Mouse (Mus musculus) central nervous system, embryonic 11.5 days (tissue): ENCODE measurements around the gene Coasy. TPM values are rescaled to one million over a fixed set of nuclear protein-coding genes. Genes with fewer than 3 reads are reported as not detected.

ENCODE experiments used
- polyA plus RNA-seq: library from polyadenylated mRNA; depleted of rRNA; stranded (reverse); fragments of >200 nt; gene quantifications from 2 replicates; pipeline ENCODE4 v1.2.3, GENCODE M21; 2012; rRNA removed

Gene Coasy
- 46.4 and 49.7 TPM in 2 replicates for polyA plus RNA-seq

DNA sequence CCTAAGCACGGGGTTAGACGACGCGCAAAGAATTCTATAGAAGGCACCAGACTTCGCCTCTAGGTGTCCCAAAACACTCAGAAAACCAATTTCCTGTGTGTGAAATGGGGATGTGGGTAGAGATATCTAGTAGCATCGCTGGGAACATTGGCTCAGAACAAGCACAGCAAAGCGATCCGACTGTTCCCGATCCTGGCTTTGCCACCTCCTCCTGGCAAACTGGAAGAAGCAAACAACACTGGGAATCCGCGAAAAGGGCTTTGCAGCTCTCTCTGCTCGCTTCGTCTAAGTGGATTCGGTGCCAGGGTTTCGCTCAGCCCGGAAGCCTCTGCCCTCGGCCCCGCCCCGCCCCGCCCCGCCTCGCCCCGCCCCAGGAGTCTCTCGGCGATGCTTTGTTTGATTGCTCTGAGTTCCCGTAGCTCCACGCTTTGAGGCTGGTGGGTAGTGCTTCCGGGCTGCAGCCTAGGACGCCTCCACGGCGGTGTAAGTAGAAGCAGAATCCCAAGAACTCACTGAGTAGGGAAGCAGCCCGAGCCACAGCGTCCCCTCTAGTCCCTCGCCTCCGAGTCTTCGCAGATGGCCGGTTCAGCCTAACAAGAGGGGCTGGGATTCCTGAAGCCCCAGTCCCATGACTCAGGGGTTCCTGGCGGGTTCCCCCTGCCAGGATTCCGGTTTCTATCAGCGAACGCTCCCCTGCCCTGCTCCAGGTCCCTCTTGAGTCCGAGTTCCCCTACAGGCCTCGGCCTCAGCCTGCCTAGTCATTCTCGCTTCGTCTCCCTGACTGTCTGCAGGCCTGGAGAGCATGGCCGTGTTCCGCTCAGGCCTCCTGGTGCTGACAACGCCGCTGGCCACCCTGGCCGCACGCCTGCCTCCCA, at the start of gene Coasy:
Gene Coasy, plus strand, starts transcription at position 358 of the 875 bp plus-strand sequence.

GRCm38 (mm10) chr11:101069391-101070188, 12.8 kb upstream of the Coasy start, which contains the start of gene Naglu:
Naglu (plus strand) TSS chr11:101070012.

DNA sequence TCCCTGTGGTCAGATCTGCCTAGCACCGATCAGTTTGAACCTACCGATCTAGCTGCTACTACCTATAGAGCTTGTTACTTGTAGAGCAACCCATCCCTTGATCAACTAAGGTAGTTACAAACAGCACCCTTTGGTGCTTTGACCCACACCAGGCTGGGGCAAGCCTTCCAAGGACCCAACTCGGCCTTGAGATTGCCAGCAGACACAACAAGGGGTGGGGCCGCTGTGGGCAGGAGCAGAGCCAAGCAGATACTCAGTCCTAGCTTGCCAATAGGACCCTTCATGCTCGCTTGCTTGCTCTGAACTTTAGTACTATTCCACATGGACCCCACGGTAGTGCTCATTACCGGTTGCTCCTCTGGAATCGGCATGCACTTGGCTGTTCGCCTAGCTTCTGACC, 4.2 kb upstream of the Coasy start, which contains the start of gene Hsd17b1:
Gene Hsd17b1, plus strand, starts transcription at position 291 of the 400 bp plus-strand sequence.

GRCm38 (mm10) chr11:101086756-101087681, 4.7 kb downstream of the Coasy start, which contains the start of gene Mlx:
Mlx (plus strand) TSS chr11:101087277.

GRCm38 (mm10) chr11:101095314-101096024, 13.1 kb downstream of the Coasy start, which contains the start of gene Psmc3ip:
Psmc3ip (minus strand) TSS chr11:101095436.

GRCm38 (mm10) chr11:101119761-101120544, 37.6 kb downstream of the Coasy start, which contains the start of the genes Retreg3 and Tubg1:
Retreg3 (minus strand) TSS chr11:101119893.
Tubg1 (plus strand) TSS chr11:101119938.

Other genes with a start within 250 kb of the Coasy start
- 12.9 and 15.9 TPM in 2 replicates for gene Stat5b, start 231.8 kb upstream of the Coasy start, polyA plus RNA-seq
- gene Stat5a, start 223.2 kb upstream of the Coasy start, polyA plus RNA-seq, result 2.1 and 3.3 TPM in 2 replicates
- 20.9 and 23.6 TPM in 2 replicates for gene Stat3, start 143.0 kb upstream of the Coasy start, polyA plus RNA-seq
- 20.2 and 40.3 TPM in 2 replicates for gene Cavin1, start 111.7 kb upstream of the Coasy start, polyA plus RNA-seq
- gene Atp6v0a1, start 73.1 kb upstream of the Coasy start, polyA plus RNA-seq, result 75.1 and 97.4 TPM in 2 replicates
- 6.2 and 7.2 TPM in 2 replicates for gene Naglu, start 12.6 kb upstream of the Coasy start, polyA plus RNA-seq
- gene Hsd17b1, start 4.2 kb upstream of the Coasy start, polyA plus RNA-seq, result 0.30 and 0.55 TPM in 2 replicates
- 24.2 and 37.5 TPM in 2 replicates for gene Mlx, start 4.7 kb downstream of the Coasy start, polyA plus RNA-seq
- gene Psmc3ip, start 12.9 kb downstream of the Coasy start, polyA plus RNA-seq, result 50.1 and 54.5 TPM in 2 replicates
- 39.1 and 53.7 TPM in 2 replicates for gene Retreg3, start 37.3 kb downstream of the Coasy start, polyA plus RNA-seq
- 23.1 and 35.8 TPM in 2 replicates for gene Tubg1, start 37.4 kb downstream of the Coasy start, polyA plus RNA-seq
- gene Tubg2, start 73.3 kb downstream of the Coasy start, polyA plus RNA-seq, result 2.4 and 4.7 TPM in 2 replicates
- 0.77 and 1.3 TPM in 2 replicates for gene Cntnap1, start 88.0 kb downstream of the Coasy start, polyA plus RNA-seq
- gene Plekhh3, start 88.8 kb downstream of the Coasy start, polyA plus RNA-seq, result 8.0 and 10.1 TPM in 2 replicates
- gene Ccr10, start 92.9 kb downstream of the Coasy start, polyA plus RNA-seq, result not detected in 2 replicates
- gene Ezh1, start 143.9 kb downstream of the Coasy start, polyA plus RNA-seq, result 11.1 and 20.0 TPM in 2 replicates
- 41.2 and 53.6 TPM in 2 replicates for gene Ramp2, start 163.5 kb downstream of the Coasy start, polyA plus RNA-seq
- gene Vps25, start 171.1 kb downstream of the Coasy start, polyA plus RNA-seq, result 46.6 and 64.9 TPM in 2 replicates
- 7.6 and 8.6 TPM in 2 replicates for gene Wnk4, start 178.0 kb downstream of the Coasy start, polyA plus RNA-seq
- 1.1 and 1.8 TPM in 2 replicates for gene Cntd1, start 196.4 kb downstream of the Coasy start, polyA plus RNA-seq
- gene Coa3, start 196.5 kb downstream of the Coasy start, polyA plus RNA-seq, result 93.9 and 163 TPM in 2 replicates
- gene Becn1, start 219.7 kb downstream of the Coasy start, polyA plus RNA-seq, result 115 and 433 TPM in 2 replicates
- gene Psme3, start 233.6 kb downstream of the Coasy start, polyA plus RNA-seq, result 101 and 138 TPM in 2 replicates
- 8.2 and 8.5 TPM in 2 replicates for gene Aoc2, start 242.5 kb downstream of the Coasy start, polyA plus RNA-seq
- 0.22 and 0.24 TPM in 2 replicates for gene Aoc3, start 248.0 kb downstream of the Coasy start, polyA plus RNA-seq